Mouse (Mus musculus) monocyte, adult 2 months (primary cell): ENCODE results near the gene Arid4a.
"Not testable (repeated sequence)": the region's sequence is repeated elsewhere in the genome, so short reads cannot be mapped to it uniquely, and the experiment has no call there.

ENCODE experiments used
- DNase-seq, 2 experiments: peaks; one replicate each; pipeline ENCODE4 v3.0.0; 2022; ENCODE audit warnings: low spot score in 2 of 2, low read depth in 1 of 2

Arid4a gene

DNA sequence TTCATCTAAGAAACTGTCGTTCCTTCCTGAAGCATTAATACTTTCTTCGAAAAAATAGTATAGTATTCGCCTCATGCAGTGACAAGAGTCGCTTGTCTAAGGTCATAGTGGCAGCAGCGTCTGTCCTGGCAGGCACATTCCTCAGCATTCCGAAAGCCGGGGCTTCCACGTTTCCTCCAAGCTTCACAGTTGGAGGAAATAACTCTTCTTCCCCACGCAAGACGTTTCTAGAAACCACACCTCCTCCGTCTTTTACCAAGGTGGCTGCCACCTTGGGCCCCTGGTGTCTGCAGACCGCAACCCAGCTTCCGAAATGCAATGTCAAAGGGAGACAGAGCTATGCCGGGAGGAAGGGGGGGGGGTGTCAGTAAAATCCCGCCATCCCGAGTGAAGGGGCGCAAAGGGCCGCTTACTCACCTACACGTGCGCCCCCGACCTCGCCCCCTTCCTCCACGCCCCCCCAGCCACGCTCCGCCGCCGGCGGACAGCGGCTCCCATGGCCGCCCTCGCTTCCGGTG is 886 bp upstream of the Arid4a start:
- no peak for DNase-seq

DNA sequence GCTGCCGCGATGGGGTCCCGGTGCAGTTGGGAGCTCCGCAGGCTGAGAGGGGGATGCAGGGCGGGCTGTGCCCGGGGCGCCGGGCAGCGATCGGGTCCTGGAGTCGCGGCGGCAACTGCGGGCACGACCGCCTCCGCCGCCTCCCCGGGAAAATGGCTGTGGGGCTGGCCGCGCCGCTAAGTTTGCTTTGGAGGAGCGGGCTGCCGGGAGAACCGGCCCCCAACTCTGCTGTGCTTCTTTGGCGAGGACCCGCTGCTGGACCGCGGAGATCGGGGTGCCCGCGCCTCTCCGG is 367 bp downstream of the Arid4a start:
- DNase-seq, result no peak

- DNase-seq, result peak in 1 of 2 experiments; percentile 4
Observed at GRCm38 (mm10) chr12:71016503-71017241, 882 bp downstream of the Arid4a start.

GRCm38 (mm10) chr12:71017242-71017571 is 1.4 kb downstream of the Arid4a start:
- DNase-seq, result no peak

DNA sequence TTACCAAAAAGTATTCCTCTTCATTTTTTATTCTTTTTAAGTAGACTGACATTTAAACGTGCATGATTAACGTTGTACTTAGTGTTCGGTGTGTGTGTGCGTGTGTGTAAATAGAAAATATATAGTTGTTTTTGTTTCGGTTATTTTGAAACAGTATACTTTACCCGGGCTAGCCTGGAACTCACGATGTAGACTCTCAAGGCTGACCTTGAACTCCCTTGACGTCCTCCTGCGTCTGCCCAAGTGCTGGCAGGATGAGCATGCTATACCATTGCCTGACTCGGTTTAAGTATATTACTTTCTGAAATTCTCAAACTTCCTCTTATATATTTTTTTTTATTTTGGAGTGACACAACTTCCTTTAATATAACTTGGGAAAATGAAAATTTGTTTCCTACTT is 2.0 kb downstream of the Arid4a start:
- DNase-seq, result no peak

DNA sequence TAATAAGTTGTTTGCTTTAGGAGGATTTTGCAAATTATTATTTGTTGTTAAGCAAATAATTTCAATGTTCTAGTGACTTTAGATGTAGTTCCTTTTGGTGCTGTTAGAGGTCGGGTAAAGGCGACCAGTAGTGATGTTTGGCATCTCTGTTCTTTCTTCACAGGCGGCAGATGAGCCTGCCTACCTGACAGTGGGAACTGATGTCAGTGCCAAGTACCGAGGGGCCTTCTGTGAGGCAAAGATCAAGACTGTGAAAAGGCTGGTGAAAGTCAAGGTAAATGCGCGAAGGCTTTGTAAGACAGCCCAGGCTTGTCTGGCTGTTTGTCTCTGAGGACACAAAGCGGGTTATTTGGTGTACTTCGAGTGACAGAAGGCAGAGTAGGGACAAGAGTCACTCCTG is 3.4 kb downstream of the Arid4a start:
- no peak for DNase-seq

- DNase-seq, result no peak
Observed at GRCm38 (mm10) chr12:71024411-71024810, 8.6 kb downstream of the Arid4a start.

DNA sequence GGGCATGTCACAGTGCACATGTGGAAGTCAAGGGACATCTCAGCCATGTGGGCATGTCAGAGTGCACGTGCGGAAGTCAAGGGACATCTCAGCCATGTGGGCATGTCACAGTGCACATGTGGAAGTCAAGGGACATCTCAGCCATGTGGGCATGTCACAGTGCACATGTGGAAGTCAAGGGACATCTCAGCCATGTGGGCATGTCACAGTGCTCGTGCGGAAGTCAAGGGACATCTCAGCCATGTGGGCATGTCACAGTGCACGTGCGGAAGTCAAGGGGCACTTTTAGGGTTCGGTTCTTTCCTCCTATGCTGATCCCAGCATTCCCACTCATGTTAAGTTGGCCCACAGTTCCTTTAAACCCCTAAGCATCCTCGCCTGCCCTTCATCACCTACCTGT is 12.5 kb downstream of the Arid4a start:
- not testable (repeated sequence) for DNase-seq

DNA sequence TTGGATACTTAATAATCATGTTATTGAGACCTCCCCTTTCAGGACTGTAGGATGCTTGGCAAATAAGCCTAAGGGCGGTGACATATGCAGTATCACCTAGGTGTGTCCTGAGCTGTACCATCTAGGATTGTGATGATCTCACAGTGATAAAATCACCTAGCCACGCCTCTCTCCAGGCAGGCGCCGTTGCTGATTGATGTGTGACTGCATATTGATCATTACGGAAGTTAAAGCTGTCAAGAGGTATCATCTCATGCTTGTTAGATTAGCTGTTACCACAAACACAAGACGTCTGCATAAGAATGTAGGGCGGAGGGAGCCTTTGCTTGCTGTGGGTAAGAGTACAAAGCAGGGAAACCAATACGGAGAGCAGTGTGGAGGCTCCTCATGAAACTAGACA is 14.5 kb downstream of the Arid4a start:
- DNase-seq, result no peak

GRCm38 (mm10) chr12:71030722-71031121 is 14.9 kb downstream of the Arid4a start:
- DNase-seq, result no peak

DNA sequence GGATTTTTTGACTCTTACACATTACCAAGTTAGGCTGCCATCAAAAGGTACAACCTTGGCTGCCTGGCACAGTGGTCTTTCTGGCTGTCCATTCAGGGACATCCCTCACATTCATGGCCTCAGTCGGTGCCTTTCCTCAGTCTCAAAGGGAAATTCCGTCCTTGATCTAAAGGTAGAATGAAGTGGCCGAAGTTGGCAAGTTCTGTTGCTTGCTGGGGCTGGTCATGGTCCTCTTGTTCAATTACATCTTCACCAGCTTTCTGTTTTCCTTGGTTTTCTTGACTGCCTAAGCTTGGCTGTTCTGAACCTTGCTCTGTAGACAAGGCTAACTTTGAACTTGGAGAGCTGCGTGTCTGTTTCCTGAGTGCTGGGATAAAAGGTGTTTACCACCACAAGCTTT is 20.0 kb downstream of the Arid4a start:
- DNase-seq, result no peak

DNA sequence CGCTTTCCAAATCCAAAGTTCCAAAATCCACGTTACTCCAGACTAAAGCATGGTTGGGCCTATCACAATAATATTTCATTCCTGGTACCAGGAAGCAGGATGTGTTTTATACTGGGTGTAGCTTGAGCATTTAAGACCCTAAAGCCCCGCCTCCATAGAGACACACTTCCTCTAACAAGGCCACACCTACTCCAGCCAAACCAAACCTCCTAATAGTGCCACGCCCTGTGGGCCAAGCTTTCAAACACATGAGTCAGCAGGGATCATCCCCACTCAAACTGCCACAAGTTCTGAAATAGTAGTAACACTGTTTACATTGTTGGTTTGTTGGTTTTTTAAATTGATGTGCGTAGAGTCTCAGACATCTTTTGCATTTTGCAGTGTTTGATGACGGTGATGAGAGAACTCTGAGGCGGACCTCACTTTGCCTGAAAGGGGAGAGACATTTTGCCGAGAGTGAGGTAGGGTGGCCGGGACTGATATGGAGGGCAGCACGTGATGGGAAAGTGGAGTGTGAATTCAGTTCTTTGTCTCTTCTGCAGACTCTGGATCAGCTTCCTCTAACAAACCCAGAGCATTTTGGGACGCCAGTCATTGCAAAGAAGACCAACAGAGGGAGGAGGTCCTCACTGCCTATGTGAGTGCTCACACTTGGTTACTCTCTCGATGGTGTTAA is 21.1 kb downstream of the Arid4a start:
- DNase-seq, result peak; percentile 17 to 33

GRCm38 (mm10) chr12:71040462-71040861 is 24.7 kb downstream of the Arid4a start:
- peak; percentile 24 to 37 for DNase-seq

GRCm38 (mm10) chr12:71042451-71042850 is 26.7 kb downstream of the Arid4a start:
- DNase-seq, result no peak

GRCm38 (mm10) chr12:71043571-71043970 is 27.8 kb downstream of the Arid4a start:
- no peak for DNase-seq

- no peak for DNase-seq
Observed at GRCm38 (mm10) chr12:71044488-71044887, 28.7 kb downstream of the Arid4a start.

GRCm38 (mm10) chr12:71046501-71046900 is 30.7 kb downstream of the Arid4a start:
- DNase-seq, result no peak

- DNase-seq, result no peak
Observed at GRCm38 (mm10) chr12:71047473-71048078, 31.8 kb downstream of the Arid4a start.

DNA sequence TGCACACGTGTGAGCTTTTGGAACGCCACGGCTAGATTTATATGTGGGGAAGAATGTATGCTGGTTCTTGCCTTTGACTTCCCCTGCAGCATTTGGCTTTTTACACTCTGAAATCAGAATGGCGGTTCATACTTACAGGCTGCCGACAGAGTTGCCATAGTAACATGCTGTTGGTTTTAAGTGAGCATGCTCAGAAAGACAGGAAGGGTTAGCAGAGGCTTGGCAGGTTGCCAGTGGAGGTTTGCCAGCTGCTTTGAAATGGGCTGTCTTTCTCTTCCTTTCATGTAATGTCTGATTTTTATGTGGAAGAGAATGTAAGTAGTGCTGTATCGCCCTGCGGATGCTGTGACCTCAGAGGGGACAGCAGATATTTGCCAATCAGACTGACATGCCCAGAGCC is 32.3 kb downstream of the Arid4a start:
- DNase-seq, result peak; percentile 53 to 76

DNA sequence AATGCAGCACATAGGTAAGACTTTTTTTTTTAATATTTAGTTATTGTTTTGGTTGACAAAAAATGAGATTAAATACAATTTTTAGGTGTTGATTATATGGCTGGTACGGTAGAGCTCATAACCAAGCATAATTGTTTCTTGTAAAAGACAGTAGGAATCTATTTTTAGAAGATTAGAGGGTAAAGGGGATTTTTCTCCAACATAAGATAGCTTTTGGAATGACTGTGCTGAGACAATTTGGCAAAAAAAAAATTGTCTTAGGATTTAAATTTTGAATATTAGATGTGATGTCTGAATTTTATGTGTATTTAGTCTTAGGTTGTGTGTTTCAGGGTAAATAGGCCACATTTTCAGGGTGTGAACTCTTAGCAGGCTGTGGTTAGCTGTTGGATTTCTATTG is 32.8 kb downstream of the Arid4a start:
- no peak for DNase-seq

GRCm38 (mm10) chr12:71049596-71050265 is 33.9 kb downstream of the Arid4a start:
- no peak for DNase-seq

- peak in 1 of 2 experiments; percentile 47 for DNase-seq
Observed at GRCm38 (mm10) chr12:71051079-71051478, 35.3 kb downstream of the Arid4a start.
